Mouse (Mus musculus) megakaryocyte, embryonic 14.5 days (primary cell): ENCODE data around the gene Mrpl36.

Source experiments
- FLI1 ChIP-seq: IDR thresholded peaks from 2 replicates; pipeline ENCODE4 v1.6.1; 2012; ENCODE audit warnings: low read length, inconsistent platforms, mixed read lengths
- GATA1 ChIP-seq: IDR thresholded peaks from 3 replicates; pipeline ENCODE4 v1.6.1; 2012; ENCODE audit warnings: mixed read lengths, low read length, inconsistent platforms, borderline replicate concordance

GRCm38 (mm10) chr13:73291102-73291501, 37.2 kb upstream of the Mrpl36 start:
- TF ChIP-seq GATA1 (no peak), FLI1 (no peak)
